Mouse (Mus musculus) common myeloid progenitor, adult 5-6 weeks (primary cell): ENCODE results near the gene Casq2. TPM values are rescaled to one million over a fixed set of nuclear protein-coding genes. Genes with fewer than 3 reads are reported as not detected.

Experiments
- ATAC-seq: replicated peaks from 2 replicates; pipeline ENCODE4 v1.8.0; 2016; ENCODE audit warnings: low read depth, mild to moderate bottlenecking, moderate TSS enrichment, inconsistent platforms; ENCODE audit not compliant: poor library complexity, severe bottlenecking
- total RNA-seq: library from RNA; stranded (forward); fragments of 200-1000, 187-1606 nt; gene quantifications from 2 replicates; pipeline ENCODE4 v1.2.3, GENCODE M21; 2017

The Casq2 gene
- total RNA-seq, 1 experiment from 2014 or later = not detected

- ATAC-seq = no peak
Observed at GRCm38 (mm10) chr3:102079413-102079812, 6.8 kb upstream of the Casq2 start.

GRCm38 (mm10) chr3:102081862-102082261, 4.4 kb upstream of the Casq2 start:
- ATAC-seq = peak; percentile 91

DNA sequence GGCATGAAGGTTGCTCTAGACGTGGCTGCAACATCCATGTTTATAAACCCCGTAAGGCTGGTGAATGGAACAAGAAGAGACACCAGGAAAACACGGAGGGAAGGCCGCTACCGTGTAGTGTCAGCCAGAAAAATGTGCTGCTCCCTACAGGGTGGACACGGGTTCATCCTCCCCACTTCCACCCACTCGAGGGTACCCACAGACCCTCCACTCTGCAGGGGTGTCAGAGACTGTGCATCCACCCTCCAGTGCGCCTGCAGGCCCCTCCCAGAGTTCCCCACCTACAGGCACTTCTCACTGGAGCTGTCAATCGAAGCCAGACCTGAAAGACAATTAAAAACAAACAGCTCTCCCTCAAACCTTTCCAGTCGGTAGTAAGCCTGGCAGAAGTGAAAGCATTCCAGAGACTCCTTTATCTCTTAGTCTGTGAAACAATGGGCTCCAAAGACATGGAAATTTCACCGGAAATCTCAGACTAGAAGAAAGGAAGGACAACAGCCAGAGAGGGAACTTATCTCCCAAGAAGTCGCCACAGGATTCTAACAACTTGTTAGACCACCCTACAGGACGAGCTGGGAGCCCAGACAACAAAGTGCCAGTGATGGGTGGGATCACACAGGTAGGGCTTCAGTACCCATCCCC, 2.5 kb upstream of the Casq2 start:
- ATAC-seq = no peak

DNA sequence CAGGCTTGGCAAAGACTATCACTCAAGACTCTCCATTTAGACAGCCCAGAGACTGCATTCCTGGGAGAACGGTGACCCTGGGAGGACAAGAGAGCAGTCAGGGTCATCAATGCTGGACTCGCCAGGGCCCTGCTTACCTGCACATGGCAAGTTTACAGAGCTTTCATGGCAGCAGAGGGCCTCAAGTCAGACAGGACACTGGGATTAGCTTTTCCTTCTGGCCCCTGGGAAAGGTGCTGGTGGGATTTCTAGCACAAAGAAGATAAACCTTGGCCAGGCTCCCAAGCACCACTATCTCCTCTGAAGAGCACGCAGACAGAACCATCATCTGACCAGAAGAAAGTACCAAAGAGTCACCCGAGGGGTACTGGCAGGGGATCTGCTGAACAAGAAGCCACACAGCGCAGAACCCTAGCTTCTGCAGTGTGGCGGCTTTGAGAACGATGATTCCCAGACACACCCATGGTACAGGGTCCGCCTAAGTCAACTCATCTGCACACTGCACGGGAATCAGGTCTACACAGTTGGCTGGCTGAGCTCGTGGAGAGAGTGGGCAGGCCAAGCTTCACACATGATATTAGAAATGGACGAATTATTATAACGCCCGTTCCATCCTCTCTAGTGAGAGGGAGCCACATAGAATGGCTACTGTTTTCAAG, 1.3 kb upstream of the Casq2 start:
- ATAC-seq = no peak

DNA sequence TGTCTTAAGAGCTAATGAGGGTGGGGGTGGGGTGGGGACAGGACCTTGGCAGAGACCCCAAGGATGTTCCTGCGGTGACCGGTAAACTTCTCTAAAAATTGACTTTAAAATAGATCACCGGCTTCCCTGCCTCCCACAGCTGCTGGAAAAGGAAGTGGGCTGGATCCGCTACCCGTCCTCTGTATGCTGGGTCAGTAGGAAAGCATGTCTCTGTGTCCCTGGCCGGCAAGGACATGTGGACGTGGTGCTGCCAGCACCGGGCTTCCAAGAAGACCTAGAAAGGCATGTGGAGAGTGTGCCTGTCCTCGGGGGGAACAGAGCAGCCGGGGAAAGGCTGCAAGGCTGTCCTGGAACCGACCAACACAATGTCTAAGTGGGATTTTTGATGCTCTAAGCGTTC, 496 bp upstream of the Casq2 start:
- 0 out of 2 replicates have a peak, but pooled peaks have one; percentile 34 for ATAC-seq

DNA sequence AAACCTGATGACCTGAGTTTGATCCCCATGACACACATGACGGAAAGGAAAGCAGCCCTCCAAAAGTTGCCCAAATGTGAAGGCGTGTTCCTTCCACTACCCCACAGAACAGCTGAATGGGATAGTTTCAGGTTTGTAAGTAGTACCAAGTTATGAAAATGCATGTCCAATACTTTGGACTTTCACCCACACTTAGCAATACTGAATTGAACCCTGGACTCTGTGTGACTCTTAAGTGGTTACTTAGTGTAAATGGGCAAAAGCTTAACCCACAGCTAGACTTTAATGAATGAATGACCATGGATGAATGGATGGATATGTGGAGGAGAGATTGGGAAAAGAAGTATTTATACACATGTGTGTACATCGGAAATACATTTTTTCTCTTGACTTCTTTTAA, 8.6 kb downstream of the Casq2 start:
- ATAC-seq = no peak

- ATAC-seq = no peak
Observed at GRCm38 (mm10) chr3:102095412-102095811, 9.2 kb downstream of the Casq2 start.

- no peak for ATAC-seq
Observed at GRCm38 (mm10) chr3:102096366-102096765, 10.2 kb downstream of the Casq2 start.

- no peak for ATAC-seq
Observed at GRCm38 (mm10) chr3:102096976-102097375, 10.8 kb downstream of the Casq2 start.

GRCm38 (mm10) chr3:102099242-102099641, 13.0 kb downstream of the Casq2 start:
- no peak for ATAC-seq

- no peak for ATAC-seq
Observed at GRCm38 (mm10) chr3:102099793-102100192, 13.6 kb downstream of the Casq2 start.

DNA sequence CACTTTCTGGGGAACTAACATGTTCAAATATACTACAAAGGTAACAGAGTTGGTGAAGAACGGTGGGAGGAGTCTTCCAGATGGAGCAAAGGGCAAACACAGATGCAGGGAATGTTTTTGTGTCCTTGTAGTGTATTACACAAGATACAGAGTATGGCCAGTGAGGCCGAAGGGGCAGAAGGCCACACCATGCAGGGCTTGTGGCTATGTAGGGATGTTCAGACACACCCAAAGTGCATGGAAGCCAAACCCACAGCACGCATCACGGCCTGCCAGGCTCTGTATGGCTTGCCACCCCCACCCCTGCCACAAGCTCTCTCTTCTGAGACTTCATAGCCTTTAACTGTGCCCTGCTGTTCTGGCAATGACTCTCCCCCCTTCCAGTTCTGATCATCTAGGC, 15.2 kb downstream of the Casq2 start:
- ATAC-seq = no peak

GRCm38 (mm10) chr3:102103811-102104565, 17.8 kb downstream of the Casq2 start:
- ATAC-seq = no peak

DNA sequence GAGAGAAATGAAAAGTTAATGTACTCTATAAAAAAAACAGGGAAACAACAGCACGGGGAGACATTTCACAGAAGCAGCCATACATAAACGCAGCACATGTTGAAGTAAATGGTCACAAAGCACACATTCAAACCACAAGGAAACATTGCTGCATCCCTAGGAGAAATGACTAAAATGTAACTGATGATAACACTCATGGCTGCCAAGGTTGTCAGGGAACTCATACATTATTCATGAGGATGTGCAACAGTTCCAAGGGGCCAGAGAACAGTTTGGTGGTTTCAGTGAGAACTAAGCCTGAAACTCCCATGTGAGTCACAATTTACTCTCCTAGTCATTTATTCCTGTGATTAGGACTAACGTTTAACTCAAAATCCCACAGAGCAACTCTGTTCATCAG, 22.0 kb downstream of the Casq2 start:
- ATAC-seq = no peak

GRCm38 (mm10) chr3:102111979-102112599, 25.9 kb downstream of the Casq2 start:
- ATAC-seq = no peak

DNA sequence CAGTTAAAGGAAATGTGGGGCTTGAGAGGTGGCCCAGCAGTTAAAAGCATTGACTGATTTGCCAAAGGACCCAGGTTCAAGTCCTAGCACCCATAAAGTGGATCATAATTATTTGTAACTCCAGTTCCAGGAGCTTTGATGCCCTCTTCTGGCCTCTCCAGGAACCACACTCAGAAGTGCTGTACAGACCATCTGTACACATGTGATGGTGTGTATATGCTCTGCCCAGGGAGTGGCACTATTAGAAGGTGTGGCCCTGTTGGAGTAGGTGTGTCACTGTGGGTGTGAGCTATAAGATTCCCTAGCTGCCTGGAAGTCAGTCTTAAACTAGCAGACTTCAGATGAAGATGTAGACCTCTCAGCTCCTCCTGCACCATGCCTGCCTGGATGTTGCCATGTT, 34.7 kb downstream of the Casq2 start:
- no peak for ATAC-seq

DNA sequence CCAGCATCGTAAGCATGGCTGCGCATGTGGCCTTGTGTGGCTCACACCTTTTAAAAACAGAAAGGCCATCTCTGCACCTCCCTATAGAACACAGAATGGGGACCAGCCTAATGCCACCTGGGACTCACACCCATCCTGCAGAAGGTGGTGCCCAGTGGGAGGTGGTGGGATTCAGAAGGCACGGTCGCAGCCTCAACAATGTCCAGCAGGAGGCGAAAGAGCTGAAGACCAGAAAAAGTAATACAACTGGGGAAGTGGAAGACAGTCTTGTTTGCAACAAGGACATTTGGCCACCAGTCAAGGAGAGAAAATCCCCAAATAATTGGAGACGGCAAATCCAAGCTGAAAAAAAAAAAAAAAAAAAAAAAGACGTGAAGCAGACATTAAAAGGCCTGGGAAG, 35.8 kb downstream of the Casq2 start:
- ATAC-seq = no peak

- ATAC-seq = no peak
Observed at GRCm38 (mm10) chr3:102123654-102124053, 37.4 kb downstream of the Casq2 start.

DNA sequence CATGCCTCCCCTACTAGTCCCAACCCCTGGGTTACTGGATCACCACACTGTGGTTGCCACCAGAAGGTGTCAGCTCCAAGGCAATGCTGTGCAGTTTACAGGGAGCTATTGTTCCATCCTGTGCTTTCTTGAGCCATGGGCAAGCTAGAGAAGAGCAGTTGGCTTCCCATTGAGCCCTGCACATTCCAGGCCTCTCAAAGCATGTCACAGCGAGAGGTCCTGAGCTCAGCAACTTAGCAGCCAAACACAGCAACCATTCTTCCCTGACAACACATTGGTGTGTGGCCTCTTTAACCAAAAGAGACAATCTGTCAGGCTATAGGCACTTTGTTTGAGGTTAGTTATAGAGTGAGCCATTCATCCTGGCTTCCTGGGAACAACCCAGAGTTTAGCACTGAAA, 39.3 kb downstream of the Casq2 start:
- no peak for ATAC-seq

DNA sequence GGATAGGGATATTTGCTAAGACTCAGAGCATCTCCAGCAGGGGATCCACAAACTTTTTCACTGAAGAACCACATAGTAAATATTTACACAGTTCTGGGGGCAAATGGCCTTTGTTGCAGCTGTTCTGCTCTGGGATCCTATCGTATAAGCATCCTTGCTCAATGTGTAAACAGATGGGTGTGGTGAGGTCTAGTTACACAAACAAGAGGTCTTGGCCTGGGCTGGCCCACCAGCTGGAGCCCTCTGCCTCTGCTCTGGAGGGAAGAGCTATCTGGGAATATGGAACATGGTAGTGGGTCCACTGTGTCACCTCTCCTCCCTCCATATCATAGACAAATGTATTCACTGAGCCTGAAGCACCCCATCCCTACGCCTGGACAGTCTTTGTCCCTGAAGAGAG, 40.9 kb downstream of the Casq2 start:
- ATAC-seq = no peak

GRCm38 (mm10) chr3:102128242-102128641, 42.0 kb downstream of the Casq2 start:
- ATAC-seq = no peak
